Mouse (Mus musculus): ENCODE measurements around the gene Nup88. TPM values are rescaled to one million over a fixed set of nuclear protein-coding genes. Genes with fewer than 3 reads are reported as not detected.

Nup88 gene
- 10 to 100 TPM in 1 of 2 experiments, 1 to 10 TPM in 1; 8.3 to 32.1 TPM for polyA plus RNA-seq (2012; fragmentation: generic; extraction: Trizol)

DNA sequence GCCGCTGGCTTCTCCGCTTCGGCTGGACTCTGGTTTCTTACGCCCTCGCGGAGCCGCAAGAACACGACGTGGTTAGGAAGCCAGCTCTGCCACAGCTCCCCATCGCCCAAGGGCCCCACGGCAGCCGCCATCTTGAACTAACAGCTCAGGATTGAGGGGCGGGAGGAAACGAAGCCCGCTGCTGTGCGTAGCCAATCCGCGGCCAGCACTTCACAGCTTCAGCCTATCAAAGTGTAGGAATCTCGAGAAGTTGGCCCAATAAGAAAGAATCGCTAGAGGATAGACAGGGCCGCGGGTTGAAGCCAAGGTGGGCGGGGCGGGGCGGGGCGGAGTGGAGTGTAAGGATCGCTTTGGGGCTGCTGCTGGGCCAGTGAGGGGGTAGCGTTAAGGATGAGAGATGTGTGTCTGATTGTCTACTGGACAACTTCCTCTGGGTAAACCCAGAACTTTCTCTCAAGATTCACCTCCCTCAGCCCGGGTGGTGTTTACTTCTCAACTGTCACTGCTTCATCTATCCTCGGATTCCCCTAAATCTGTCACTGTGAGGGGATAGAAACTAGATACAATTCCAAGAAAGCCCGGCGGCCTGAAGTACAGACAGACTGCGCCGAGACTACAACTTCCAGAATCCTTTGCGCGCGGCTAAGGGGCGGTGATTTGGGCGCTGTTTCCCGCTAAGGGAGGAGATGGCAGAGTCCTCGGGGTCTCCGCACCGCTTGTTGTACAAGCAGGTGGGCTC is at the start of gene Nup88, which contains the start of gene Rpain:
TSS of gene Nup88 (minus strand) at position 153 of the 739 bp plus-strand sequence.
TSS of gene Rpain (plus strand) at position 393 of the 739 bp plus-strand sequence.

DNA sequence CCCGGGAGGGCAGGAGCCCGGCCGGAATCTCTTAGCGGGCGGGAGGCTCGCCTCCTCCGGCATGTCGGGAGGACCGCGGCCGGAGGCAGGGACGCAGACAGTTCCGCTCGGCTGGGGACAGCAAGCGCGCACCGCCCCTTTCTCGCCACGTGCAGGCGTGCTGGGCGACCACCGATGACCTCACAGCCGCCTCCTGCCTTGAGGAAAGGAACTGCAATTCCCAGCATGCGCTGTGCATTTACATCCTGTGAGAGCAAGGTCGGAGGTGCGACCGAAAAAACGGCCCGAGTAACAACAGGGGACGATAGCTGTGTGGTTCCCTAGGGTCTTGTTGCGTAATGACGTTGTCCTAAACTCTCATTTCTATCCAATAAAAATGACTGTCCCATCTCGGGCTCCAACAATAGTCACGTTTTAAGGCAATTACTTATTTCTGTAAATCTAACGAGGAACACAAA is 34.6 kb upstream of the Nup88 start, which contains the start of gene Dhx33:
TSS of gene Dhx33 (minus strand) at position 122 of the 458 bp plus-strand sequence.

DNA sequence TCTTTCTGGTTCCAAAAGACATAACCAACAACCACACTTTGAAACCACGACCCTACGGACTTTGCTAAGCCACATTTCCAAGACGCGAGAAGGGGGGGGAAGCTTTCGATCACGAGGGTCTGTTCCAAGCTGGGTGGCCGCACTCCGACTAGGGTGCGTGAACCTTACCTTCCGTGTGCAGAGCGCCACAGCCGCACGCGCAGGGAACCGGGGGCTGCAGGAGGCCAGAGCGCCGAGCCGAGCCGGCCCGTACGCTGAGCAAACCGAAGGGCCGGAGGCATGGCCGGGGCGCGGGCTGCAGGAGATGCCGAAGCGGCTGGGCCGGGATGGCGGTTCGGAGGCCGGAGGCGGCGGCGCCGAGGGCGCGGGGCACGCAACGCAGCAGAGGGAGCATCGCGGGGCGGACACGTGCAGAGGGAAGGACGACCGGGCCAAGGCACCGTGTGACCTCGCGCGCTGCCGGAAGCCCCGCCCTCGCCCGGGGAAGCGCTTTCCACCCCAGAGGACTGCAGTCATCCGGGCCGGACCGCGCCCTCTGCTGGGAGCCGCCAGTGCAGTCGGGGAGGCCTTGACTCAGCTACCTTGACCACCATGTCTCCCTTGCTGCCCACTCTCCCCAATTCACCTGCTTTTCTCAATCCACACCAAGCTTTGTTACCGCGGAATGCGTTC is 12.9 kb upstream of the Nup88 start, which contains the start of gene C1qbp:
TSS of gene C1qbp (minus strand) at position 470 of the 672 bp plus-strand sequence.

Other genes starting within 250 kb of the Nup88 start
- 1 to 10 TPM in 1 of 2 experiments, under 1 TPM in 1; 0.25 to 1.1 TPM for gene Zfp3, start 205.8 kb downstream of the Nup88 start, polyA plus RNA-seq (2012; fragmentation: generic; extraction: Trizol)
- not detected for gene Scimp, start 157.4 kb downstream of the Nup88 start, polyA plus RNA-seq (2012; fragmentation: generic; extraction: Trizol)
- gene Rabep1, start 125.2 kb downstream of the Nup88 start, polyA plus RNA-seq (2012; fragmentation: generic; extraction: Trizol), result 1 to 10 TPM; 2.9 to 8.3 TPM
- gene Rpain, start 240 bp upstream of the Nup88 start, polyA plus RNA-seq (2012; fragmentation: generic; extraction: Trizol), result 10 to 100 TPM; 41.2 to 43.5 TPM
- gene C1qbp, start 13.1 kb upstream of the Nup88 start, polyA plus RNA-seq (2012; fragmentation: generic; extraction: Trizol), result 100 to 1,000 TPM; 122 to 344 TPM
- gene Dhx33, start 34.5 kb upstream of the Nup88 start, polyA plus RNA-seq (2012; fragmentation: generic; extraction: Trizol), result 1 to 10 TPM; 1.3 to 8.3 TPM
- gene Mis12, start 49.6 kb upstream of the Nup88 start, polyA plus RNA-seq (2012; fragmentation: generic; extraction: Trizol), result 10 to 100 TPM in 1 of 2 experiments, 1 to 10 TPM in 1; 1.2 to 11.2 TPM
- 10 to 100 TPM; 41.0 to 45.9 TPM for gene Derl2, start 49.9 kb upstream of the Nup88 start, polyA plus RNA-seq (2012; fragmentation: generic; extraction: Trizol)
- under 1 TPM in 1 of 2 experiments, not detected in 1; 0.07 TPM for gene 6330403K07Rik, start 63.5 kb upstream of the Nup88 start, polyA plus RNA-seq (2012; fragmentation: generic; extraction: Trizol)
- gene Nlrp1a, start 174.7 kb upstream of the Nup88 start, polyA plus RNA-seq (2012; fragmentation: generic; extraction: Trizol), result under 1 TPM in 1 of 2 experiments, not detected in 1; 0.01 TPM